Mouse (Mus musculus) limb, embryonic 13.5 days (tissue): ENCODE data around the gene Hmgb2. TPM values are rescaled to one million over a fixed set of nuclear protein-coding genes. Genes with fewer than 3 reads are reported as not detected.

Experiments used
- ATAC-seq: fragments of 200-750 bp; cut with Nextera tagmentation; 2 replicates; pipeline ENCODE4 v1.8.0; 2017; ENCODE audit warnings: low read depth, moderate number of reproducible peaks, moderate TSS enrichment; ENCODE audit not compliant: low FRiP score
- H3K27ac ChIP-seq: fragments of 300-500 bp; sonication (generic); 2 replicates; pipeline ENCODE4 v1.5.1; 2015; ENCODE audit warnings: inconsistent platforms, mild to moderate bottlenecking, moderate library complexity
- H3K27me3 ChIP-seq: fragments of 300-500 bp; sonication (generic); 2 replicates; pipeline ENCODE4 v1.6.1; 2015; ENCODE audit warnings: mild to moderate bottlenecking, inconsistent platforms
- H3K36me3 ChIP-seq: fragments of 300-500 bp; sonication (generic); 2 replicates; pipeline ENCODE4 v1.6.1; 2015; ENCODE audit warnings: inconsistent platforms, mild to moderate bottlenecking, moderate library complexity
- H3K4me1 ChIP-seq: fragments of 300-500 bp; sonication (generic); 2 replicates; pipeline ENCODE4 v1.6.1; 2015; ENCODE audit warnings: inconsistent platforms
- H3K4me2 ChIP-seq: fragments of 300-500 bp; sonication (generic); replicated peaks from 2 replicates; pipeline ENCODE4 v1.6.1; 2015; ENCODE audit warnings: inconsistent platforms, mild to moderate bottlenecking, moderate library complexity
- H3K4me3 ChIP-seq: fragments of 300-500 bp; sonication (generic); 2 replicates; pipeline ENCODE4 v1.5.1; 2015; ENCODE audit warnings: moderate library complexity, mild to moderate bottlenecking, inconsistent platforms
- H3K9ac ChIP-seq: fragments of 300-500 bp; sonication (generic); 2 replicates; pipeline ENCODE4 v1.6.1; 2015; ENCODE audit warnings: mild to moderate bottlenecking, inconsistent platforms
- H3K9me3 ChIP-seq: fragments of 300-500 bp; sonication (generic); 2 replicates; pipeline ENCODE4 v1.6.1; 2016; ENCODE audit warnings: inconsistent platforms
- WGBS: fragments of 180-500 bp; shearing (Covaris S2); methylation state at CpG from one replicate; pipeline ENCODE4 v1.1.7; 2015; 5-methylcytosine and 5-hydroxymethylcytosine counted together
- polyA plus RNA-seq: library from polyadenylated mRNA; unstranded; fragments of >200 nt; fragmentation: Nextera tagmentation; extraction: Ambion mirVana; gene quantifications from 2 replicates; pipeline ENCODE4 v1.2.1, GENCODE M21; 2015

The Hmgb2 gene
- polyA plus RNA-seq, 1 experiment from 2014 or later: 398 TPM

DNA sequence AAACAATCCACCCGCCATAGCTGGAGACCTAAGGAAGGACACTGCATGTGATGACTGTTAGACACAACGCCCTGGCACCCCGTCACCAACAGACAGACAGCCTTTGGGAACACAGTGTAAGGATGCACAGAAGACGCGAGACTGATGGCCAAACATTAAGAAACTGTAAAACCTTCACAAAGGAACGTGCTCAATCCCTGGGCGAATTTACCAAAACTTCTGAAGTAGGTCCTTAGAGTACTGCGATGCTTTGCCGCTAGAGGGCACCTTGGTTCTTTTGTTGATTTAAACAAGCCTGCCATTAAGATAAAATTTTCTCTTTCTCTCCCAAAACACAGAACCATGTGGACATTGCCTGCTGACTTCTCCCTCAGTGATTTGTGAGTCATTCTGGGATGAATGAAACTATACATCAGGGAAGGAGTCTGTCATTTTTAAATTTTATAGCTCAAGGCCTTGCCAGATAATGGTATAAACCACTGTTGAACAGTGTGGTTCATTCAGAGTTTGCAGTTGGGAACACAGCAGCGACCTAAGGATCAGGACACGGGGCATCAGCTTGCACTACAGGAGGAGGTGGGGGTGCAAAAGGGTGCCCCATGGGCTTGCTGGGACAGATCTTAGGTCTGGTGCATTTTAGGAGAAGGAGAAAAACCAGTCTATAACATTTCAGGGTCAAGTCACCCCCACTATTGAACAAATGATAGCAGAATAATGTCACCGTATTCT, 28.6 kb downstream of the Hmgb2 start:
- ATAC-seq: peak; percentile 51; the same call in 1 of the 2 replicates
- H3K9me3 ChIP-seq: no peaks in the 10 kb centered on the region; the same call in 1 of the 2 replicates

DNA sequence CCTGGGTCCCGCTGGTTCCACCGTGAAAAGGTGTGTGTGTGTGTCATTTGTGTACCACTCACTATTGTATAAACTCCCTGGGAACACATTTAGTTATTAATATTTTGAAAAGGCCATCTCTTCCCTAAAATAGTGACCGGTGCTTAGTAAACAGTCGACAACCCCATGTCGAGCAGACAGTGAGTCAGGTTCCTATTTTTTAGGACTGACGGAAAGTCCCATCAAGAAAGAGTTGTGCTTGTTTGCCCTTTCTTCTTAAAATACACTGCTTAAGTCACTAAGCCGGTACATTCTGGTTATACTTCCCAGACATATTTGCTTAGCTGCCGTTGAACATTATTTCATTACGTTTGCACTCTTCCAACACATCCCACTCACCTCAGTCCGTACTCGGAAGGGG, 29.2 kb downstream of the Hmgb2 start:
- 93% methylated on average over 11 of the region's 11 CpGs for WGBS
- Histone ChIP-seq H3K27me3 (no peaks in the 10 kb centered on the region), H3K9me3 (no peaks in the 10 kb centered on the region), H3K4me1 (peaks cover 4% of the 10 kb centered on the region), H3K27ac (0 out of 2 replicates have a peak overlapping the region, but pooled peaks have one; percentile 6), H3K4me2 (no peak overlapping the region), H3K4me3 (no peak overlapping the region), H3K36me3 (peaks cover 10% of the 10 kb centered on the region), H3K9ac (no peak overlapping the region)
- ATAC-seq: no peak

More for the DNA sequence above, 28.6 kb downstream of the Hmgb2 start:
- Histone ChIP-seq H3K4me1 (peaks cover 4% of the 10 kb centered on the region), H3K4me2 (no peak overlapping the region), H3K36me3 (peaks cover 17% of the 10 kb centered on the region), H3K27ac (0 out of 2 replicates have a peak overlapping the region, but pooled peaks have one; percentile 6), H3K27me3 (no peaks in the 10 kb centered on the region), H3K9ac (no peak overlapping the region), H3K4me3 (no peak overlapping the region)
- 51% methylated on average over 12 of the region's 12 CpGs for WGBS

DNA sequence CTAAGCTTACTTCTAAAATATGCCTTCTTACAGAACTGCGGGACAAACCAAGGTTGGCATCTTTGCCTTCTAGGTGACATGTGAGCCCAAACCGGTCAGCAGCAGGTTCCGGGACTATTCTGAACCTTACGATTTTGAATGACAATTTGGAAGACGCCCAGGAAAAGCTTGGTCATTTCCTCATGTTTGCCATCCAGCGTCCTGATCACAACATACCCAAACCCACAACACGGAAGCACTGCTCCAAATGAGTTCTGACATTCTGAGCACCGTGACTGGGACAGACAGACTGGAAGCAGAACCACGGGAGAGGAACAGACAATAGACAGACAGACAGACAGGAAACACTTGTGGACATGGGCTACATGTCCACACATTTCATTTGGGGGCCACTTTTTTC, 29.7 kb downstream of the Hmgb2 start:
- no peak for ATAC-seq
- WGBS: 88% methylated on average over 9 of the region's 9 CpGs
- no peak overlapping the region for H3K4me3 ChIP-seq

DNA sequence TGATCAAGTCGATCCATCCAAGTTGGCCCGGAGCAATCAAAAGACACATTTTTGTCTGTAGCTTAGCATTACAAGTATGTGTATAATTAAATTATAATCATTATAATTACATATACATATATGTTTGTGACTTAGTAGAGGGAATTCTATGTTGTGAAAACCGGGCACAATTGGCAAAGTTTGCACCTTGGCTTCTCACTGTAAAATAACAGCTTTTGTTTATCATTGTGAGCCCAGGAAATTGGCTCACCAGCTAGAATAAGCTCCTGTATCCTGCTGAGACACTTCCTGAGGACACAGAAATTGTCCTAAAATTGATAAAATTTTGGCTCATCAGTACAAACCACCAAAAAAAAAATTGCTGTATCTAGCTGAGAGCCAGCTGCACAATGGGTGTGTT, 34.7 kb downstream of the Hmgb2 start:
- Histone ChIP-seq H3K9me3 (no peaks in the 10 kb centered on the region), H3K27me3 (no peaks in the 10 kb centered on the region), H3K4me1 (peaks cover 4% of the 10 kb centered on the region), H3K9ac (no peak overlapping the region), H3K27ac (no peak overlapping the region), H3K36me3 (no peaks in the 10 kb centered on the region), H3K4me3 (no peak overlapping the region), H3K4me2 (no peak overlapping the region)
- no peak for ATAC-seq
- 86% methylated on average over 3 of the region's 3 CpGs for WGBS

More for the DNA sequence above, 29.7 kb downstream of the Hmgb2 start:
- no peak overlapping the region for H3K27ac ChIP-seq
- no peaks in the 10 kb centered on the region for H3K27me3 ChIP-seq
- no peak overlapping the region for H3K4me2 ChIP-seq
- H3K4me1 ChIP-seq: peaks cover 4% of the 10 kb centered on the region
- no peaks in the 10 kb centered on the region for H3K9me3 ChIP-seq
- H3K36me3 ChIP-seq: peaks cover 6% of the 10 kb centered on the region; the same call in 1 of the 2 replicates
- H3K9ac ChIP-seq: no peak overlapping the region

DNA sequence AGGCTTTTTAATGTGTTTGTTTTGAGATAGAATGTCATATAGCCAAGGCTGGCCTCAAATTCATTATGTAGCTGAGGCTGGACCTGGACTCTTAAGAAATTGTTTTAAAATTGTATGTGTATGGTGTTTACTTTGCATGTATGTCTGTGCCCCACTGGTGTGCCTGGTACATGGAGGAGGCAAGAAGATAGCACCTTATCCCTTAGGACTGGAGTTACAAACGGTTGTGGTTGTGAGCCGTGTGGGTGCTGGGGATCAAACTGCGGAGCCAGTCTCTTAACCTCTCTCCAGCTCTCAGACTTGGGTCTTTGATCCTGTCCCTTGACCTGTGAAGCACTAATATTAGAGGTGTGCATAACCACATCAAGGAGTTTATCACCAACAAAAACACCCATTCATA, 35.1 kb downstream of the Hmgb2 start:
- Histone ChIP-seq H3K36me3 (peaks cover 3% of the 10 kb centered on the region), H3K4me1 (peaks cover 4% of the 10 kb centered on the region), H3K9me3 (no peaks in the 10 kb centered on the region), H3K27ac (no peak overlapping the region), H3K4me2 (no peak overlapping the region), H3K9ac (no peak overlapping the region), H3K4me3 (no peak overlapping the region), H3K27me3 (no peaks in the 10 kb centered on the region)
- 71% methylated on average over 3 of the region's 3 CpGs for WGBS
- no peak for ATAC-seq

DNA sequence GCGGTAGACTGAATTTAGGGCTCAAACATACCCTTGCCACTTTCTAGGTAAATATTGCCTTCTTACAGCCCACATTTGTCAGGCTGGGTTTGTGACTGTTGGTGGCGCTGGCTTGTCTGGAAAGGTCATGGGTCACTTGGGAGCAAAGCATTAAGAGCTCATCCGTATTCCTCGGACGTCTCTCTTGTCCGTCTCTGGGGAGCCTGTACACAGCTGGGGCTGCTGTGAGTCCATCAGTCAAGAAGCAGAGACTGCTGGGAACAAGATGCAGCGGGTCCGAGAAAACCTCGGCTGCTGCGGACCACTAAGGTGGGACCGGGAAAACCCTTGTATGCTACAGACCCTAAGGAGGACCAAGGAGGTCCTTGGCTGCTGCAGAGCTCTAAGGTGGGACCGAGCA, 35.9 kb downstream of the Hmgb2 start:
- WGBS: 70% methylated on average over 12 of the region's 12 CpGs
- H3K4me2 ChIP-seq: no peak overlapping the region
- H3K4me3 ChIP-seq: no peak overlapping the region
- no peak overlapping the region for H3K9ac ChIP-seq
- H3K4me1 ChIP-seq: peaks cover 4% of the 10 kb centered on the region
- peaks cover 3% of the 10 kb centered on the region for H3K36me3 ChIP-seq
- no peaks in the 10 kb centered on the region for H3K9me3 ChIP-seq
- no peaks in the 10 kb centered on the region for H3K27me3 ChIP-seq
- H3K27ac ChIP-seq: no peak overlapping the region
- no peak for ATAC-seq

DNA sequence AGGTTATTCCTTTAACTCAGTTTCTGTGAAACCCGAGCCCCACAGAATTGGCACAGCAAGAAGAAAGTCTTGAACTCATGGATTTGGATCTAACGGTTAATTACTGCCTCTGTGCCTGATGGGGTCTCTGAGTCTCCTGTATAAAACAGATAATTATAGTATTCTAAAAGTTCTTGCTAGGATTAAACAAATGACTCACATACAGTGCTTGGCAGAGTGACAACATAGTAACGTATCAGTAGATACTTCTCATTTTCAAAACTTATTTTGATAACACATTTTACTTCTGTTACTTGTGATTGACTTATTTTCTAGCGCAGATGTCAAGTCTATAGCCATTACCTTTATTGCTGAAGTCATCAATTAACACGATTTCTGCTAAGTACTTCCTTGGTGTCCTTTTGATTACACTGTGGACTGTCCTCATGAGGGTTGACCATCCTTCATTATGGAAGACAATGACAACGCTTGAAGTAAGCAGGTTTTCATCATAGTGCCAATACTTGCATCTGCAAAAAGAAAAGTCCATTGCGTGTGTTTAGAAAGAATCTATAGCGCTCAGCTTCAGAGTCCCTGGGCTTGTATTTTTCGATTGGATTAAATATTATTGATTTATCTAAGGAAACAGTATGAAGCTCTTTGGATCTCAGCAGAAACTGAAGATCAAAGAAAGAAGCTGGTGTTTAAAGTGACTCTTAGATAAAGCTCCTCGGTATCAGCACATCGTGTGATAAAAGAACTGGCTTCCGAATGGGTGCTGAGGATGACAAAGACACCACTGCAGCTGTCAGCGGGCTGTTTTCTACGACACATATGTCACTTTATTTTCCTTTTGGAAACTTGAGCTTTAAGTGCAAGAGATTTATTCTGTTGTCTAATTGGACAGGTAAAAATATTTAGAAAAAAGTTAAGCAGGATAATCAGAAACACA, 40.7 kb downstream of the Hmgb2 start:
- Histone ChIP-seq H3K4me2 (no peak overlapping the region), H3K36me3 (peaks cover 3% of the 10 kb centered on the region), H3K4me1 (no peaks in the 10 kb centered on the region), H3K9me3 (no peaks in the 10 kb centered on the region), H3K27me3 (no peaks in the 10 kb centered on the region), H3K4me3 (no peak overlapping the region), H3K9ac (no peak overlapping the region), H3K27ac (no peak overlapping the region)
- no peak for ATAC-seq
- 81% methylated on average over 14 of the region's 14 CpGs for WGBS

DNA sequence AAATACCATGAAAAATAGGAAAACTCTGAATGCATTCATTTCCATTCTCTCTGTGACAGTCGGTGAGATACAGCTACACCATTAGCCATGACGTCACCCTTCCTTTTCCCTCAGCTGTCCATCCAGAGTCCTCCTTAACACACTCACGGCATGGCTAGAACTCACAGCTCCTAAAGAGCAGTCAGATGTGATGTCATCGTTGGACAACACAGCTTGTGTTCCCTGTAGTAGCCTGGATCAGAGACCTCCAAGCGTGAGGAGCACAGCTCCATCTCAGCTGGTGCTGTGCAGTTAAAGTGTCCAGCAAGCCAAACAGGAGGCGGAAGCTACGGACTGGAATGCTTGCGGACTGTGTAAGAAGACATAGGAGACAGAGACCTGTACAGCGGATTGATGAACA, 49.2 kb downstream of the Hmgb2 start:
- no peak overlapping the region for H3K9ac ChIP-seq
- no peak overlapping the region for H3K27ac ChIP-seq
- H3K36me3 ChIP-seq: no peaks in the 10 kb centered on the region
- H3K4me1 ChIP-seq: peaks cover 9% of the 10 kb centered on the region
- WGBS: 85% methylated on average over 9 of the region's 9 CpGs
- H3K9me3 ChIP-seq: no peaks in the 10 kb centered on the region
- H3K27me3 ChIP-seq: no peaks in the 10 kb centered on the region
- H3K4me3 ChIP-seq: no peak overlapping the region
- ATAC-seq: no peak
- no peak overlapping the region for H3K4me2 ChIP-seq

DNA sequence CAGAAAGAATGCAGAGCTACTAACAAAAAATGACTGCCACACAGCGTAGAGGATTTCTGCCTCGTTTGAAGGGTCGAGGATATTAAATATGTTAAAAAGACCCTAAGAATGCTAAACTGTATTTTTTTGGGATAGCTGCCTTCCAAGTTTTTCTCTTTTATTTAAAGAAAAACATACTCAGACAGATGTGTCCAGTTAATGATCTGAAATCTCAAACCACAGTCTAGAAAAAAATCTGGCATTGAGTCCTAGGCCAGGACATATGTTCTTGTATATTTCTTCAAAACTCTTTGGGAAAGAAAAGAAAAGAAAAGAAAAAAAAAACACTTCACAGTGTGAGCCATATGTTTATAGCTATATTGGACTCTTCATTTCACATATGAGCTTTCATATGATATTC, 51.0 kb downstream of the Hmgb2 start:
- H3K4me1 ChIP-seq: peaks cover 9% of the 10 kb centered on the region
- no peaks in the 10 kb centered on the region for H3K36me3 ChIP-seq
- 0 out of 2 replicates have a peak, but pooled peaks have one; percentile 11 for ATAC-seq
- no peak overlapping the region for H3K9ac ChIP-seq
- H3K9me3 ChIP-seq: no peaks in the 10 kb centered on the region
- no peaks in the 10 kb centered on the region for H3K27me3 ChIP-seq
- no peak overlapping the region for H3K27ac ChIP-seq
- H3K4me2 ChIP-seq: no peak overlapping the region
- 63% methylated on average over 3 of the region's 3 CpGs for WGBS
- no peak overlapping the region for H3K4me3 ChIP-seq

DNA sequence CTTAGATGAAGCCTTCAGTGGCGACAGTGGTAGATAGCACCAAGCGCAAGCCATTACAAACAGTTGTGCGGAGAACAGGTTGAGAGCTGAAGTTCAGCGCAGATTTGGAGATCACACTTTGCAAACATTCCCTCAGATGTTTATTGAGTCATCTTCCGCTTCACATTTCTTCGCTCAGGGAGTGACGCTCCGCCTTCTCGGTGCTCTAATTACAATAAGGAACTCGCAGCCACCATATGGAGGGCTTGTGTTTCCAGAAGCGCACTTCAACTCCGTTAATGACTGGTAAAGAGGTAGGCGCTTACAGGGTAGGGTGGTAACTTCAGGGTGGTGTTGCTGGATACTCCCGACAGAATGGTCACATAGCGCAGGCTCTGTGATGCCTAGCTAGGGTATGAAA, 52.0 kb downstream of the Hmgb2 start:
- Histone ChIP-seq H3K27me3 (no peaks in the 10 kb centered on the region), H3K4me3 (no peak overlapping the region), H3K4me1 (peaks cover 16% of the 10 kb centered on the region), H3K9ac (no peak overlapping the region), H3K27ac (no peak overlapping the region), H3K4me2 (no peak overlapping the region), H3K9me3 (no peaks in the 10 kb centered on the region), H3K36me3 (no peaks in the 10 kb centered on the region)
- WGBS: 82% methylated on average over 15 of the region's 15 CpGs
- no peak for ATAC-seq

DNA sequence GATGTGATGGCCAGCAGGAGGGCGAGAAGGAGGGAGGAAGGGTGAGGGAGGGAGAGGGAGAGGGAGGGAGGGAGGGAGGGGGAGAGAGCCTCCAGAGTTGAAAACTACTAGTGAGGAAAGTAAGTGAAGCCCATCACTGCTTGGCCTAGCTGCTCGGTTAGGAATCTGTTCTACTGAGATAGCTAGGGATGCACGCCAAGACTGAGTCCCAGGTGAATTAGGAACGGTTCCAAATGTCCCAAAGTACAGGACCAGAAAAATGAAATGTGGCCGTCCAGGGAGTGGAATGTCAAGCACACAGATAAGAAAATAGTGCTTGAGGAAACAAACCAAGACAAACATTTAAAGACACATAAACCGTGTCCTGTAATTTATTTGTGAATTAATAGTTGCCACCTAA, 53.3 kb downstream of the Hmgb2 start:
- no peaks in the 10 kb centered on the region for H3K36me3 ChIP-seq
- 76% methylated on average over 6 of the region's 6 CpGs for WGBS
- H3K9ac ChIP-seq: no peak overlapping the region
- H3K9me3 ChIP-seq: no peaks in the 10 kb centered on the region
- H3K4me3 ChIP-seq: no peak overlapping the region
- no peaks in the 10 kb centered on the region for H3K27me3 ChIP-seq
- peaks cover 29% of the 10 kb centered on the region for H3K4me1 ChIP-seq
- no peak overlapping the region for H3K27ac ChIP-seq
- H3K4me2 ChIP-seq: no peak overlapping the region
- no peak for ATAC-seq
